Mouse (Mus musculus) natural killer cell, adult 2 months (primary cell): Measurements from ENCODE around the gene Nfkbil1.

Experiments
- DNase-seq, 2 experiments: peaks; one replicate each; pipeline ENCODE4 v3.0.0; 2022; ENCODE audit warnings: low spot score in 2 of 2

Nfkbil1 gene

GRCm38 (mm10) chr17:35235614-35236389 lies at the start of gene Nfkbil1:
Nfkbil1 (minus strand) TSS chr17:35235792.
- peak; percentile 88 to 90 for DNase-seq

- no peak for DNase-seq
These were observed 44.7 kb upstream of the Nfkbil1 start for GRCm38 (mm10) chr17:35280276-35280675.

DNA sequence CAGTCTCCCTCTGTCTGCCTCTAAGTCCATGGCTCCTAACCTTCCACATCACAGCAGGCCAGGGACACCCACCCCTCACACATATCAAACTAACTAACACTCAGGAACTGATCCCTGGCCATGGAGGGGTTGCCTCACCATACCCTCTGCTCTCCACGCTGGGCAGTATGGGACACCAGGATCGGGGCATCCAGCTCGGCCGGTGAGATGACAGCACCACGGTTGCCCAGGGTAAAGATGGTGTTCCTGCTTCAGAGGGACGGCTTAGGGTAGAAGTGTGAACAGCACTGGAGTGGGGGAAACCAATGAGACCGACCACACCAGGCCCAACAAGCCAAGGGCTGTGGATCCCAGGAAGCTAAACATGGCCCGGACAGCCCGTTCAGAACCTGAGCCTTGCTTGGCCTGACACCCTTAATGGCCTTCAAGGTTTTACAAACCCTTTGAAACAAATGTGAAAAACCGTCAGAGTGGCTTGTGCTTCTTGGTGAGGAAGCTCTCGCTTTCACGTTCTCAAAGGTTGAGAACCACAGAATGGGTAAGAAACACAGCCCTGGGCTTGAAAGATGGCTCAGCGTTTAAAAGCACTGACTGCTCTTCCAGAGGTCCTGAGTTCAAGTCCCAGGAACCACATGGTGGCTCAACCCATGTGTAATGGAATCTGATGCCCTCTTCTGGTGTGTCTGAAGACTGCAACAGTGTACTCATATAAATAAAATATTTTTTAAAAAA lies 43.5 kb upstream of the Nfkbil1 start:
- no peak for DNase-seq

DNA sequence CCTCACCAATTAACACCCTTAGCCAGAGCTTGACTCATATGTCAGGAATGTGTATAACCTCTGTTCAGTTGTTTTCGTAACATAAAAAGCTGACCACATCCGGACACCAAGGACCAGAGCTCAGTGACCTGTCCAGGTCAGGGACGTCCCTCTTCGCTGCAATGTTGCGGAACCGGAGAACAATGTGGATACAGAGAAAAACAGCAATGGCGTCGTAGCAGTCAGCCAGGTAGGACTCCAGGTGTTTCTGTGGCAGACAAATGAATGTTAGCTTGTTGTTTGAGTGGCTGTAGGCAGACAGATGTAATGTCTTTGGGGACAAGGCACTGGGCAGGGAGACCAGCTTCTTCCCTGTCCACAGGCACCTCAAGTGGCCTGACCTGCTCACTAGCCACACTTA lies 42.5 kb upstream of the Nfkbil1 start:
- DNase-seq = no peak

- DNase-seq = no peak
These were observed 40.8 kb upstream of the Nfkbil1 start for GRCm38 (mm10) chr17:35276304-35276864.

DNA sequence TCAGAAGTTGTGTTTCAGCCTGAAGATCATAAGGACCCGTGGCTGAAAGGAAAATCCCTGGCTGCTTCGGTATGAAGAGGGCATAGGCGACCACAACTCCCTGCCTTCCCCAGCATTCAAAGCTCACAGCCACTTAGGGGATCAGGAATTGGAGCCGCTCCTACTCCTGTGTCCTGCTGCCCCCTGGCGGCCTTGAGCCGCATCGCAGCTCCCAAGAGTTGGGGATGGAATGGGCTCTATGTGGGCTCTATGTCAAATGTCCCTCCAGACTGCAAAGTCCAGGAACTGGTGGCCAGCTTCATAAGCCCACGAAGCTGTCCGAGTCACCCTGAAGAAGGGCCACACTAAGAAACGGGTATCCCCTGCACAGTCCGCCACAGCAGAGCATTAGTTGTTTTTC lies 39.2 kb upstream of the Nfkbil1 start:
- peak; percentile 76 to 85 for DNase-seq

- no peak for DNase-seq
These were observed 36.7 kb upstream of the Nfkbil1 start for GRCm38 (mm10) chr17:35272249-35272648.

DNA sequence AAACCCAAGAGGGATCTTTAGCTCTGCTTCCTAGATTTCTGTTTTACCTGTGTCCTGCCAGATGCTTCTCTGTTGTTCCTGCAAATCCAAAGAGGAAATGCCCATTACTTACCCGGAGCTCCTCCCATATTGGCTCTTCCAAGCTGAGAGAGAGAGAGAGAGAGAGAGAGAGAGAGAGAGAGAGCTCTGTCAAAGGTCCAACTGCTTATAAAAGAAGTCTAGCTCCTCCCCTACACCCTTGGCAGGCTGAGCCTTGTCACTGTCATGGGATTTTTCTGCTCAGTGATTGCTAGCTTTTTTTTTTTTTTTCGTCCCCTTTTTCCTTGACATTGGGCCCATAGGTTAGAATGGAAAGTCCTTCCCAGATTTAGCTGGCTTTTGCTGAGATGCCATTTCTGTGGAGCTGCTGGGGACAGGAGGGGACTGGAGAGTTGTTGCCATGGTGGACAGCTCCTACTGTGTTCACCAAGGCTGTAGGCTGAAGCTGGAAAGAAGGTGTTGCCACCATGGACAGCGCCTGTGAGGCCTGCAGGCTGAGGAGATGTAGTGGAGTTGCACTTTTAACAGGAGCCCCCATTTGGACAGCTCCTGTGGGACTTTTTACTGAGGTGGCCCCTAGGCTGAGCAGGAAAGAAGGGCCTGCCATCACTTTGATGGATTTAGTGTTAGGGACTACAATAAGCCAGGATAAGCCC lies 34.2 kb upstream of the Nfkbil1 start:
- no peak for DNase-seq

DNA sequence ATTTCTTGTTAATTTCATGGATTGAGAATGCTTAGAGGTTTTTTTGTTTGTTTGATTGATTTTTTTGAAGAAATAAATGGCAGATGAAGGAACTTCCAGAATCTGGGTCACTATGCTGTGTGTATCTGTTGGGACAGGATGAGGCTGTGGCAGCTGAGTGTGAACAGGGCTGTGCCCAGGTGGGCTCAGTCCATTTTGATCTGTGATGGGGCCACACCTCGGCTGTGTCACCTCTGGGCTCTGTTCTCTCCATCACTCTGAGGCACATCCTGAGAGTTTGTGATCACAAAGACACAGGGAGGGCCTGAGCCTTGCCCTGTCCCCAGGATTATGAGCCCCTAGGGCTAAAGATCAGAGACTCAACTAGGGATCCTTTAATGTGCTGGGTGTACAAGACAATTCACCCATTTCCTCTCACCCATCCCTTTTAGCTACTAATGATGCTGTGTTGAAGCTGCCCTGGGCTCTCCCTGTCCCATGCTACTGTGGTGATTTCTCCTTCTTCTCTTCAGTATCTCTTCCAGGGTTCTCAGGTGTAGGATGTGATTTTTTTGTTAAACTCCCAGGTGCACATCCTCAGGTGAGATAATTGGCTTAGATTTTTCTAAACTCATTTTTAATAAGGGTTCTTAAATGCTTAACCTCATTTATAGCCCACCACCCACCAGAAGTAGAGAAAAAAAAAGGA lies 32.0 kb upstream of the Nfkbil1 start:
- peak in 1 of 2 experiments; percentile 41 for DNase-seq

GRCm38 (mm10) chr17:35263523-35263883 lies 27.9 kb upstream of the Nfkbil1 start:
- no peak for DNase-seq

DNA sequence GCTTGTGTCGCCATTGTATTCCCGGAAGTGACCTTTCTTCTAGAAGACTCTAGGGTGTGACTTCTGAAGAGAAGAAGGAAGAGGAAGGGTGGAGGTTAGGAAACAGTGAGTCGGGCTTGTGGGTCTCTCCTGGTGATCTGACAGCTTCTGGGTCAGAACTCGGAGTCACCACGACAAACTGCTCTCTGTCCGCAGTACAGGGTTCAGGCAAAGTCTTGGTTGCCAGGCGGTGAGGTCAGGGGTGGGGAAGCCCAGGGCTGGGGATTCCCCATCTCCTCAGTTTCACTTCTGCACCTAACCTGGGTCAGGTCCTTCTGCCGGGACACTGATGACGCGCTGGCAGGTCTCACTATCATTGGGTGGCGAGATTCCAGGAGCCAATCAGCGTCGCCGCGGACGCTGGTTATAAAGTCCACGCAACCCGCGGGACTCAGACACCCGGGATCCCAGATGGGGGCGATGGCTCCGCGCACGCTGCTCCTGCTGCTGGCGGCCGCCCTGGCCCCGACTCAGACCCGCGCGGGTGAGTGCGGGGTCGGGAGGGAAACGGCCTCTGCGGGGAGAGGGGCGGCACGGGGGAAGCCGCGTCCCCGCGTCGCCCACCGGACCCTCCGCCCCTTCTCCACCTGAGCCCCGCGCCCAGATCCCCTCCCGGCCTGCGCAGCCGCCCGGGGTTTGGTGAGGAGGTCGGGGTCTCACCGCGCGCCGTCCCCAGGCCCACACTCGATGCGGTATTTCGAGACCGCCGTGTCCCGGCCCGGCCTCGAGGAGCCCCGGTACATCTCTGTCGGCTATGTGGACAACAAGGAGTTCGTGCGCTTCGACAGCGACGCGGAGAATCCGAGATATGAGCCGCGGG lies 27.3 kb upstream of the Nfkbil1 start, which contains the start of gene H2-D1:
Gene H2-D1 (plus strand): TSS at position 67 of the 859 bp plus-strand sequence.
- peak; percentile 100 for DNase-seq

- DNase-seq = no peak
These were observed 26.1 kb upstream of the Nfkbil1 start for GRCm38 (mm10) chr17:35261651-35262050.

DNA sequence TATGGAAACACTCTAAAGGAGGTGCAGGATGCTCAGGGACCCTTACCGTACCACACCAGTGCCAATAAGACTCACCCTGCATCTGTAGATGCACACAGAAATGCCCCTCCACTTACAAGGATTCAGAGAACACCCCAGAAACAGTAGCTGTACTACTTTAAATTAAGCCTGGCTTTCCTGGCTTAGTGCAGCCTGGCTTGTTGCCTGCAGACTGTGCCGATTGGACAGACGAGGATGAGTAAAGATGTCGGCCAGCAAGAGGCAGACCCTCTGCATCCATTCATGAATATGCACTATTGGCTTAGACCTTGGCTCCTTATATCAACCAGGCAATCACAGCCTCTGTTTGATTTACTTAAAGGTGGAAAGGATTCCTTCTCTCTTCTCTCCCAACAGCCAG lies 24.0 kb upstream of the Nfkbil1 start:
- no peak for DNase-seq

DNA sequence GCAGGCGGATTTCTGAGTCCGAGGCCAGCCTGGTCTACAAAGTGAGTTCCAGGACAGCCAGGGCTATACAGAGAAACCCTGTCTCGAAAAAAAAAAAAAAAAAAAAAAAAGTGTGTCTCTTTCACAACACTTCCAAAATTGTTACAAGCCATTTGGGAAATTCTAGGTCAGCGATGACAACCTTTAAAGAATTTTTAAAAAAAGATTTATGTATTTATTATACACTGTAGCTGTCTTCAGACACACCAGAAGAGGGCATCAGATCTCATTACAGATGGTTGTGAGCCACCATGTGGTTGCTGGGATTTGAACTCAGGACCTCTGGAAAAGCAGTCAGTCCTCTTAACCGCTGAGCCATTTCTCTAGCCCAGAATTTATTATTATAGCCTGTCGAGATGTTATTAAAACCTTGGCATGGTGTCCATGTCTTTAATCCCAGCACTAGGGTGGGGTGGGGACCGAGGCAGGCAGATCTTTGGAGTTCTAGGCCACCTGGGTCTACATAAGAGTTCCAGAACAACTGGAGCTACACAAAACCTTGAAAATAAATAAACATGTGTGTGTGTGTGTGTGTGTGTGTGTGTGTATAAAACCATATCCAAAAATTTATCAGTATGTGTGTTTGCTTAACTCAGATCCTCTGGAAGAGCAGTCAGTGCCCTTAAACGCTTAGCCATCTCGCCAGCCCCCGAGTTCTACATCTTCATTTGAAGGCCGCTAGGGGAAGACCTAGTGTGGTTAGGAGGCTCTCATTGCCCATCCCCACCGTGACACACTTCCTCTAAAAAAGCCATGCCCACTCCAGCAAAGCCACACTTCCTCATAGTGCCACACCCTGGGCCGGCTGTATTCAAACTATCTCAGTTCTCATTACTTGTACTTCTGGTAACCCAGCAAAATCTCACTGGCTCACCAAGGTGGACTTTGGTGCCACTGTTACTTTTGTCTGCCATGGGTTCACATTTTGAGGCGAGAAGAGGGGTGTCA lies 23.2 kb upstream of the Nfkbil1 start:
- peak; percentile 95 for DNase-seq

DNA sequence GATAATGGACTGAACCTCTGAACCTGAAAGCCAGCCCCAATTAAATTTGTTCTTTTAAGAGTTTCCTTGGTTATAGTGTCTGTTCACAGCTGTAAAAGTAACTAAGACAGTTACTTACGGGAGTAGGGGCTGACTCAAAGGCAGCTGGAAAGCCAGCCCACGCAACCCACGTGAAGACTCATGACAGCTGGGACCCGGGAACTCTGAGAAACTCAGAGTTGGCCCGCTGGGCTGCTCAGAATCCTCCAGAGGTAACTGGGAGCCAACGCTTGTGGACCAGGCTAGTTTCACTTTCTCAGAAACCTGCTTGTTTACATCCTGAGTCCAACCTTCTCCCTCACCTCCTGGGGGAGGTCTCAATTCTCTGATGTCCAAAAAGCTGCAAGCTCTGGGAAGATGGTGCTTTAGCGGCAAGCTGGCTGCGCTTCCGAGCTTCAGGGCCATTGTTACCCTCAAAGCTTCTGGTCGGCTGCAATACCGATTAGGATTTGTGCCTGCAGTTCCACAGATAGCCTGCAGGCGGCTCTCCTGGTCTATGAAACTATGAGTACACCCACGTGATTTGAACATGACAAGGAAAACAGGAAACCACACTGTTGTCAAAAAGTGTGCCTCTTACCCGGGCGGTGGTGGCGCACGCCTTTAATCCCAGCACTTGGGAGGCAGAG lies 22.4 kb upstream of the Nfkbil1 start:
- DNase-seq = peak; percentile 96 to 97

- no peak for DNase-seq
These were observed 21.8 kb upstream of the Nfkbil1 start for GRCm38 (mm10) chr17:35257378-35257777.

- DNase-seq = no peak
These were observed 20.1 kb upstream of the Nfkbil1 start for GRCm38 (mm10) chr17:35255704-35256103.

DNA sequence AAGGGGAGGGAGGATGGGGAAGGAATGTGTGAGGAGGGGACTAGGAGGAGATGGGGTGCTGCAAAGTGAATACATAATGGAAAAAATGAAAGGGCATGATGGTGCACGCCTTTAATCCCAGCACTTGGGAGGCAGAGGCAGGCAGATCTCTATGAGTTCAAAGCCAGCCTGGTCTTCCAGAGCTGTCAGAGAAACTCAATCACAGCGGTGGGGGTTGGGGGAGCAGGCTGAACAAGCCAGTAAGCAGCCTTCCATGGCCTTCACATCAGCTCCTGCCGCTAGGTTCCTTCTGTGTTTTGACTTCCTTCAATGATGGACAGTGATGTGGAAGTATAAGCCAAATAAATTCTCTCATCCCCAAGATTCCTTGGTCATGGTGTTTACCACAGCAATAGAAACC lies 19.7 kb upstream of the Nfkbil1 start:
- DNase-seq = no peak
